Mouse (Mus musculus): ENCODE data around the gene Gm973. TPM values are rescaled to one million over a fixed set of nuclear protein-coding genes. Genes with fewer than 3 reads are reported as not detected.

Gm973 gene
- polyA plus RNA-seq, 1 experiment from 2014 or later = 9.0 TPM

GRCm38 (mm10) chr1:59565804-59566203 lies 49.7 kb downstream of the Gm973 start:
- H3K27me3 ChIP-seq (ENCODE audit: insufficient read depth, poor library complexity, severe bottlenecking) = no peaks in the 10 kb centered on the region; the same call in 1 of the 2 replicates
- peaks cover 8% of the 10 kb centered on the region; the same call in 1 of the 2 replicates for H3K9me3 ChIP-seq
- H3K4me3 ChIP-seq = no peak overlapping the region
- WGBS = 83% methylated on average over 5 of the region's 5 CpGs
- H3K27ac ChIP-seq = no peak overlapping the region
- no peak for DNase-seq (ENCODE audit: low spot score)
- 0 out of 2 replicates have a peak, but pooled peaks cover 6% of the 10 kb centered on the region for H3K4me1 ChIP-seq (replicated peaks)
- peaks cover 19% of the 10 kb centered on the region for H3K36me3 ChIP-seq

DNA sequence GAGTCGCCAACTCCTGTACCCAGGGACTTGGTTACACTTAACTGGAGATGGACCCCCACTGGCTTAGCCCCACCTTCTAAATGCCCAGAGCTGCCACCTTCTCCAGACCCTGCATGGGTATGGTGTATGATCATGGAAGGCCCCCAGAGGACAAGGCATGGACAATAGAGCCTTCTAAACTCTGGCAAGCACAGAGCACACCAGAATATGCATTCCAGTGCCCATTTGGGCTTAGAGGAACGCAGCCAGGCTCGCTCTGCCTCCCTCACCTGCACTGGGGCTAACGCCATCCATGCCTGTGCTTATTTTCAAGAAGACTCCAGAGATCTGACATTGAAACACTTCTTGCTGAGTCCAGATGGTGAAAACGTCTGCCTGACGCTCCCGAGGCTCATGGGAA lies 50.2 kb downstream of the Gm973 start:
- Histone ChIP-seq H3K27ac (no peak overlapping the region), H3K9me3 (peaks cover 8% of the 10 kb centered on the region; the same call in 1 of the 2 replicates), H3K4me1 (replicated peaks) (0 out of 2 replicates have a peak, but pooled peaks cover 6% of the 10 kb centered on the region), H3K27me3 (ENCODE audit: insufficient read depth, poor library complexity, severe bottlenecking) (no peaks in the 10 kb centered on the region; the same call in 1 of the 2 replicates), H3K36me3 (peaks cover 14% of the 10 kb centered on the region), H3K4me3 (no peak overlapping the region)
- WGBS = 74% methylated on average over 7 of the region's 7 CpGs
- DNase-seq (ENCODE audit: low spot score) = no peak

- Histone ChIP-seq H3K36me3 (peaks cover 14% of the 10 kb centered on the region), H3K4me1 (replicated peaks) (0 out of 2 replicates have a peak, but pooled peaks cover 6% of the 10 kb centered on the region), H3K27ac (no peak overlapping the region), H3K4me3 (no peak overlapping the region), H3K27me3 (ENCODE audit: insufficient read depth, poor library complexity, severe bottlenecking) (no peaks in the 10 kb centered on the region; the same call in 1 of the 2 replicates), H3K9me3 (peaks cover 8% of the 10 kb centered on the region; the same call in 1 of the 2 replicates)
- DNase-seq (ENCODE audit: low spot score) = no peak
- 85% methylated on average over 6 of the region's 6 CpGs for WGBS
These were observed 50.9 kb downstream of the Gm973 start for GRCm38 (mm10) chr1:59566926-59567325.

DNA sequence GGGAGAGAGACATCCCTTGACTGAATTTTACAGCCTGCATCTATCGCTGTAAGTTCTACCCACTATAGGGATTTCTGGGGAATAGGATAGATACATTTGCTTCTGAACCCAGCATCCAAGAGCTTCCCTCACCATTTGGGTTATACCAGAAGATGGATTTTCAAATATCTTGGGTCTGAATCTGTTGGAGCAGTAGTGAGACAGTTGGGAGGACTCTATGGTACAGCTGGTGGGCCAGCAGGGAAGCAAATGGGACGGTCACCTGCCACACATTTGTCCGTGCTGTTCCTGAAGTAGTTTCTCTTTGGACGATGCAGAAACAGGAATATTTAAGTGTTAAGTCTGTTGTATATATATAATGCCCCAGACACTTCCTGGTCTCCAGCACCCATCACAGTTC lies 51.5 kb downstream of the Gm973 start:
- no peaks in the 10 kb centered on the region; the same call in 1 of the 2 replicates for H3K27me3 ChIP-seq (ENCODE audit: insufficient read depth, poor library complexity, severe bottlenecking)

GRCm38 (mm10) chr1:59568283-59568682 lies 52.2 kb downstream of the Gm973 start:
- H3K27ac ChIP-seq = no peak overlapping the region
- 90% methylated on average over 1 of the region's 1 CpGs for WGBS
- H3K27me3 ChIP-seq (ENCODE audit: insufficient read depth, poor library complexity, severe bottlenecking) = no peaks in the 10 kb centered on the region; the same call in 1 of the 2 replicates
- 0 out of 2 replicates have a peak, but pooled peaks cover 6% of the 10 kb centered on the region for H3K4me1 ChIP-seq (replicated peaks)
- DNase-seq (ENCODE audit: low spot score) = no peak
- H3K4me3 ChIP-seq = no peak overlapping the region
- H3K9me3 ChIP-seq = peaks cover 1% of the 10 kb centered on the region; the same call in 1 of the 2 replicates
- H3K36me3 ChIP-seq = peaks cover under 1% of the 10 kb centered on the region; the same call in 1 of the 2 replicates

More for the DNA sequence above, 51.5 kb downstream of the Gm973 start:
- Histone ChIP-seq H3K4me3 (no peak overlapping the region), H3K36me3 (peaks cover 9% of the 10 kb centered on the region), H3K9me3 (peaks cover 8% of the 10 kb centered on the region; the same call in 1 of the 2 replicates), H3K27ac (no peak overlapping the region), H3K4me1 (replicated peaks) (0 out of 2 replicates have a peak, but pooled peaks cover 6% of the 10 kb centered on the region)
- no peak for DNase-seq (ENCODE audit: low spot score)
- 87% methylated on average over 4 of the region's 4 CpGs for WGBS

DNA sequence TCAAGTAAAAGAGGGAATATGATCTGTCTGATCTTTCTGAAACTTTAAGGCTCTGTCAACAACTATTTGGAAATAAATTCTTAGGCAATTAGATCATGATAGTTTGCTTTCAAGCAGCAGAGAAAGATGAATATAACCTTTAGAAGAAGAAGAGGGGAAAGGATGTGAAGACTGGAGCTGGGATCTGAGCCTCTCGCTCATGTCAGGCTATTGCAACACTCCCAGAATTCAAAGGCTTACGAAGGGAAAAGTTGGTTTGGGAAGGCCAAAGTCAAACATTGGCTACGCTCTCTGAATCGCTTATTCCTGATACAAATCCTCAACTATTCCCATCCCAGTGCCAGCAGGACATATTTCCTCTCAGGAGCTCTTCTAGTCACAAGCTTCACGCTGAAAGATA lies 53.2 kb downstream of the Gm973 start:
- no peaks in the 10 kb centered on the region; the same call in 1 of the 2 replicates for H3K27me3 ChIP-seq (ENCODE audit: insufficient read depth, poor library complexity, severe bottlenecking)
- H3K9me3 ChIP-seq = no peaks in the 10 kb centered on the region
- no peak overlapping the region for H3K4me3 ChIP-seq
- H3K36me3 ChIP-seq = no peaks in the 10 kb centered on the region
- peaks cover 14% of the 10 kb centered on the region for H3K4me1 ChIP-seq (replicated peaks)
- no peak overlapping the region for H3K27ac ChIP-seq
- WGBS = 88% methylated on average over 5 of the region's 5 CpGs
- DNase-seq (ENCODE audit: low spot score) = no peak

DNA sequence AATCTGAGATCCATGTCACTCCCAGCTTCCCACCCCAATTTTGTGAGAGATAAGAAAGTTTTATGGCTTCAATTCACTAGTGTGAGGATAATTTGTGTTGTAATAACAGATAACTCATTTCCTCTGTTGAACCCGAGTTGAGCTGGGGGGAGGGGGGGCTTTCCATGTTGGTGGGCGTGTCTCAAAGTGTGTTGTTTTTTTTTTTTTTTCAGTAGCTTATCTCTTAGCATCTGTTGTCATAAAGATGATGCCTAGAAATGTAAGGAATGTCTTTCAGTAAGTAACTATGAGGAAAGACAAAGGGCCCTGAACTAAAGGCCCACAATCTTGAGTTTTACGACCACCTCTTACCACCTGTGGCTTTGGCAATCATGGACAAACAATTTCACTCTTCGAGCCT lies 54.7 kb downstream of the Gm973 start:
- Histone ChIP-seq H3K36me3 (no peaks in the 10 kb centered on the region), H3K9me3 (no peaks in the 10 kb centered on the region), H3K27me3 (ENCODE audit: insufficient read depth, poor library complexity, severe bottlenecking) (no peaks in the 10 kb centered on the region; the same call in 1 of the 2 replicates), H3K4me1 (replicated peaks) (peaks cover 24% of the 10 kb centered on the region), H3K27ac (no peak overlapping the region), H3K4me3 (no peak overlapping the region)
- no peak for DNase-seq (ENCODE audit: low spot score)
- 77% methylated on average over 4 of the region's 4 CpGs for WGBS

DNA sequence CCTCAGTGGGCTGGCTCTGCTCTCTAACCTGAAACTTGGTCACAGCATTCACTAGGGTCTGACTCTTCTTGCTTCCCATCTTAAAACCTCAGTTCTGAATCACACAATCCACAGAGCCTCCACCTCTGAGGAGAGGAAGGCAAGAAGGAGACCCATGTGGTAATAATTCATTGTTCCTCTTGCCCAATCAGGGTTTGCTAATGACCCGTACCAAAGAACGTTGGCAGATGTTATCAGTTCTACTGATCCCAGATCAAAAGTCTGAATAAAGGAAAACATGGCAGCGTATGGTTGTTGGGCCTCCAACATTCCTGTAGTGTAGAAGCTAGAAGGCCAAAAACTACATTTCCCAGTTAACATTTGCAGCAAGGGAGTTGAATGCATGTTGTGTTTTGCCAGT lies 55.4 kb downstream of the Gm973 start:
- H3K36me3 ChIP-seq = no peaks in the 10 kb centered on the region
- no peaks in the 10 kb centered on the region; the same call in 1 of the 2 replicates for H3K27me3 ChIP-seq (ENCODE audit: insufficient read depth, poor library complexity, severe bottlenecking)
- no peak for DNase-seq (ENCODE audit: low spot score)
- H3K9me3 ChIP-seq = no peaks in the 10 kb centered on the region
- H3K4me1 ChIP-seq (replicated peaks) = peaks cover 20% of the 10 kb centered on the region
- H3K27ac ChIP-seq = no peak overlapping the region
- WGBS = 92% methylated on average over 3 of the region's 3 CpGs
- no peak overlapping the region for H3K4me3 ChIP-seq

- Histone ChIP-seq H3K4me1 (replicated peaks) (peaks cover 18% of the 10 kb centered on the region), H3K4me3 (no peak overlapping the region), H3K36me3 (no peaks in the 10 kb centered on the region), H3K9me3 (no peaks in the 10 kb centered on the region), H3K27me3 (ENCODE audit: insufficient read depth, poor library complexity, severe bottlenecking) (no peaks in the 10 kb centered on the region), H3K27ac (peak overlapping the region; percentile 84)
- WGBS = 59% methylated on average over 3 of the region's 3 CpGs
- DNase-seq (ENCODE audit: low spot score) = no peak
These were observed 57.8 kb downstream of the Gm973 start for GRCm38 (mm10) chr1:59573843-59574242.

DNA sequence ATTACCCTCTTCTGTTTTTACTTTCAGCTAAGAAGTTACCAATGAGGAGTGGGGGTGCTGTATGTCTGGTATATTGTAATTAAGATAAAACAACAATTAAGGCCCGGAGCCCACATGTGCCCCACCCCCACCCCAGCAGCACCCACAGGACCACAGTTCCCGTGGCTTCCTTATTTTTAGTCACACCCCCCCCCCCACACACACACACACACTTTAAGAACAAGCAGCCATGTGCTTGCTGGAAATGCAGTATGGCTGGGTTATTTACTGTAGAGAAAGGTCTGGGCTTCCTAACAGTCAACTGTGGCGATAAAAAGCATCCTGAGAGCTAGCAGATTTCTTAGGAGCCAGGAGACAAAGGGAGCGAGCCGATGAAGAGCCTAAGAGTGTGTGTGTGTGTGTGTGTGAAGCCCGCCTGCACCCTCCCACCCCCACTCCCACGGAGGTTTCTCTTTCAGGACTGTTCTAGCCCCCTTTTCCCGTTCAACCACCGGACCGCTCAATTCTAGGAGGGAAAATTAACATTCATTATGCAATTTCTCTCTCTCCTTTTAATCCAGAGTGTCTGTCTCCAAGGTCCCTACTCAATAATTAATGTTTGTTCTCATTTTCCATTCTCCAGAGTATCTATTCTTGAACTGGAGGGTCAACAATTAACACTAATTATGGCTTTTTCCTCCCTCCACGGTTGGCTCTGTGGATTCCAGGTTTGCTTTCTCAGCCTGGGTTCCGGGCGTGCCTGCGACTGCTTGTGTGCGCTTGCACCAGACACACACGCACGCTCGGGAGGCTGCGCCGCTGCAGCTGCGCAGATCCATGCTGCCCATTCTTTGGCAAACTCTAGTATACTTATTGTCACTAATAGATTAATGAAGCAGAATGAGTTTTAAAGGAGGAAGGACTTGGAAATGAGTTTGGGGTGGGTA lies 58.5 kb downstream of the Gm973 start:
- Histone ChIP-seq H3K27me3 (ENCODE audit: insufficient read depth, poor library complexity, severe bottlenecking) (no peaks in the 10 kb centered on the region), H3K4me1 (replicated peaks) (peaks cover 23% of the 10 kb centered on the region), H3K9me3 (no peaks in the 10 kb centered on the region), H3K27ac (peak overlapping the region; percentile 84), H3K4me3 (peak overlapping the region; percentile 29), H3K36me3 (no peaks in the 10 kb centered on the region)
- peak; percentile 28 for DNase-seq (ENCODE audit: low spot score)
- WGBS = 58% methylated on average over 21 of the region's 21 CpGs

GRCm38 (mm10) chr1:59578770-59579169 lies 62.7 kb downstream of the Gm973 start:
- Histone ChIP-seq H3K9me3 (no peaks in the 10 kb centered on the region), H3K27ac (no peak overlapping the region), H3K4me3 (no peak overlapping the region), H3K36me3 (no peaks in the 10 kb centered on the region), H3K4me1 (replicated peaks) (peaks cover 34% of the 10 kb centered on the region), H3K27me3 (ENCODE audit: insufficient read depth, poor library complexity, severe bottlenecking) (no peaks in the 10 kb centered on the region; the same call in 1 of the 2 replicates)
- 83% methylated on average over 4 of the region's 4 CpGs for WGBS
- DNase-seq (ENCODE audit: low spot score) = no peak

- WGBS = 74% methylated on average over 5 of the region's 5 CpGs
- no peak overlapping the region for H3K27ac ChIP-seq
- H3K36me3 ChIP-seq = no peaks in the 10 kb centered on the region
- H3K9me3 ChIP-seq = no peaks in the 10 kb centered on the region
- H3K4me1 ChIP-seq (replicated peaks) = peaks cover 33% of the 10 kb centered on the region
- no peaks in the 10 kb centered on the region; the same call in 1 of the 2 replicates for H3K27me3 ChIP-seq (ENCODE audit: insufficient read depth, poor library complexity, severe bottlenecking)
- no peak for DNase-seq (ENCODE audit: low spot score)
- H3K4me3 ChIP-seq = no peak overlapping the region
These were observed 63.3 kb downstream of the Gm973 start for GRCm38 (mm10) chr1:59579327-59579726.
